Mouse (Mus musculus) testis, adult 2 months (tissue): ENCODE measurements around the gene Agfg1. TPM values are rescaled to one million over a fixed set of nuclear protein-coding genes. Genes with fewer than 3 reads are reported as not detected.
"Not testable (repeated sequence)": the region's sequence is repeated elsewhere in the genome, so short reads cannot be mapped to it uniquely, and the experiment has no call there.

Experiments
- H3K27ac ChIP-seq: fragments of 200-500 bp; 2 replicates; pipeline ENCODE4 v1.5.1; 2012; ENCODE audit warnings: low read depth, low read length; ENCODE audit not compliant: control insufficient read depth, insufficient read depth
- H3K27me3 ChIP-seq: fragments of 200-500 bp; 2 replicates; pipeline ENCODE4 v1.6.1; 2012; ENCODE audit warnings: mild to moderate bottlenecking, low read length, moderate library complexity; ENCODE audit not compliant: control insufficient read depth, insufficient read depth
- H3K36me3 ChIP-seq: fragments of 200-500 bp; 2 replicates; pipeline ENCODE4 v1.6.1; 2012; ENCODE audit warnings: mild to moderate bottlenecking, low read length; ENCODE audit not compliant: control insufficient read depth, insufficient read depth
- H3K4me1 ChIP-seq: fragments of 200-500 bp; 2 replicates; pipeline ENCODE4 v1.6.1; 2012; ENCODE audit warnings: low read length; ENCODE audit not compliant: control insufficient read depth, insufficient read depth
- H3K4me3 ChIP-seq: fragments of 200-500 bp; 2 replicates; pipeline ENCODE4 v1.5.1; 2012; ENCODE audit warnings: low read depth, mild to moderate bottlenecking, low read length, moderate library complexity, mixed read lengths; ENCODE audit not compliant: control insufficient read depth
- CTCF ChIP-seq: fragments of 200-500 bp; IDR thresholded peaks from 2 replicates; pipeline ENCODE4 v1.5.1; 2012; ENCODE audit warnings: low read depth, mild to moderate bottlenecking, inconsistent platforms, low read length, moderate library complexity; ENCODE audit not compliant: control insufficient read depth, insufficient read depth, insufficient replicate concordance
- POLR2A ChIP-seq: fragments of 200-500 bp; IDR thresholded peaks from 2 replicates; pipeline ENCODE4 v1.6.1; 2012; ENCODE audit warnings: low read depth, mild to moderate bottlenecking, inconsistent platforms, low read length, moderate library complexity; ENCODE audit not compliant: control insufficient read depth
- polyA plus RNA-seq: library from polyadenylated mRNA; depleted of rRNA; stranded (reverse); fragments of >200 nt; gene quantifications from 2 replicates; pipeline ENCODE4 v1.2.3, GENCODE M21; 2012

The Agfg1 gene
- polyA plus RNA-seq, 1 experiment: 150 TPM

DNA sequence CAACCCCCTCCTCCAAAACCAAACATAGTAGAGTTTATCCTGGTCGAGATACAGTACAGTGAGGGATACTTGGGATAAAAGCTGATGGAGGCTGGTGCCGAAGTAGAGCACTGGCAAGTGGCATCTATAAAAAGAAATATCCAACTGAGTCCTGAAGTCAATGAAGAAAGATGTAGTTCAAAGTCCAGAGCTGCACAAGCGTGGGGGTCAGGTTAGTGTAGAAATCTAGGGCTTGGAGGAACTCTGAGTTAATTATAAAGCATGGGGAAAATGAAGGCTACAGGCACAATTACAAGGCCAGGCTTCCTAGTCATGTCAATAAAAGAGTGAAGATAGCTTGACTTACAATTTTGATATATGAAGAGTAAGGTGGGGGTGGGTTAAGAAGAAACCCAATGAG, 61.9 kb downstream of the Agfg1 start:
- H3K36me3 ChIP-seq: no peaks in the 10 kb centered on the region; the same call in 1 of the 2 replicates

GRCm38 (mm10) chr1:82905886-82906285, 66.6 kb downstream of the Agfg1 start:
- no peaks in the 10 kb centered on the region for H3K27me3 ChIP-seq
- TF ChIP-seq POLR2A (no peak), CTCF (no peak)
- no peaks in the 10 kb centered on the region for H3K4me1 ChIP-seq
- no peaks in the 10 kb centered on the region; the same call in 1 of the 2 replicates for H3K36me3 ChIP-seq
- H3K4me3 ChIP-seq: no peak overlapping the region
- H3K27ac ChIP-seq: no peak overlapping the region

More for the DNA sequence above, 61.9 kb downstream of the Agfg1 start:
- H3K4me1 ChIP-seq: no peaks in the 10 kb centered on the region
- no peak for TF ChIP-seq CTCF
- no peak for TF ChIP-seq POLR2A
- H3K27me3 ChIP-seq: no peaks in the 10 kb centered on the region
- no peak overlapping the region for H3K27ac ChIP-seq
- H3K4me3 ChIP-seq: no peak overlapping the region

DNA sequence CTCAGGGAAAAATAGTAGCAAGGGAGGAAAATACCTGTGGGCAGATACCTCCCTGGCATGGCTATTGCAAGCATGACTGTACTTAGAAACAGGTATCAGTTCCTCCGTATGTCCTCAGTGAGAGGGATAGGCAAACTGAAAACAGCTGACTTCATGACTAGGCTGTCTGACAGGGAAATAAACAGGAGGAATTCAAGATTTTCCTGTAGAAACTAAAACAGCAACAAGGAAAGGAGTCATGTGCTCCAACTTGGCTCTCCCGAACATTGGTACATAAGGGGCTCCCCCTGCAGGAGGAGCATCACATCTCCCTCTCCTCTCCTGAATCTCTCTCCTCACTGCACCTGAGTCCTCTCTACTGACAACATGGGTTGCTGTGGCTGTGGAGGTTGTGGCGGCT, 73.7 kb downstream of the Agfg1 start, which contains the start of gene A030005L19Rik:
Gene A030005L19Rik, plus strand, starts transcription at position 301 of the 400 bp plus-strand sequence.
- no peaks in the 10 kb centered on the region for H3K27me3 ChIP-seq
- TF ChIP-seq CTCF: no peak
- TF ChIP-seq POLR2A: no peak
- H3K27ac ChIP-seq: no peak within 1 kb of the TSS
- no peaks in the 10 kb centered on the region for H3K36me3 ChIP-seq
- H3K4me3 ChIP-seq: no peak within 1 kb of the TSS
- H3K4me1 ChIP-seq: no peaks in the 10 kb centered on the region

DNA sequence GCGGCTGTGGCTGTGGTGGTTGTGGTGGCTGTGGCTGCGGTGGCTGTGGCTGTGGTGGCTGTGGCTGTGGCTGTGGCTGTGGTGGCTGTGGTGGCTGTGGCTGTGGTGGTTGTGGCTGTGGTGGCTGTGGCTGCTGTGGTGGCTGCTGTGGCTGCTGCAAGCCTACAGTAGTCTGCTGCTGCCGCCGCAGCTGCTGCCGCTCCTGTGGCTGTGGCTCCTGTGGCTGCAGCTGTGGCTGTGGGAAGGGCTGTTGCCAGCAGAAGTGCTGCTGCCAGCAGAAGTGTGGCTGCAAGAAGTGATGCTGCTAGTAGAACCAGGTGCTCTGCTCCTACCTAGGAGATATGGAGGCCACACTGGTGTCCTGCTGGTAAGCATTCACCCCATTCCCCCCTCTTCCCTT, 74.2 kb downstream of the Agfg1 start:
- H3K27me3 ChIP-seq, H3K27ac ChIP-seq, H3K4me1 ChIP-seq, H3K4me3 ChIP-seq, H3K36me3 ChIP-seq: not testable (repeated sequence)

DNA sequence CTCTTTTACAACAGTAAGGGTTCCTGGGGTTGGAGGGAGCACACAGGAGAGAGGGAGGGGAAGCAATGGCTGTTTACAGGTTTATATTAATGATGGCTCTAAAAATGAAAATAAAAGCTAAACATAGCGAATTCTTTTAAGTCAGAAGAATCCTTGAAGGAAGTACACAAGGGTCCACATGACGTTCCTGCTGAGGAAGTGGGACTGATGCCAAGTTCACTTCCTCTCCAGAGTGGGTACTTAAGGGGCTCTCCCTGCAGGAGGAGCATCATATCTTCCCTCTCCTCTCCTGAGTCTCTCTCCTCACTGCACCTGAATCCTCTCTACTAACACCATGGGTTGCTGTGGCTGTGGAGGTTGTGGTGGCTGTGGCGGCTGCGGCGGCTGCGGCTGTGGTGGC, 85.4 kb downstream of the Agfg1 start, which contains the start of gene A030014E15Rik:
Gene A030014E15Rik, plus strand, starts transcription at position 268 of the 400 bp plus-strand sequence.
- Histone ChIP-seq H3K27me3 (no peaks in the 10 kb centered on the region), H3K4me3 (no peak within 1 kb of the TSS), H3K4me1 (no peaks in the 10 kb centered on the region), H3K36me3 (no peaks in the 10 kb centered on the region), H3K27ac (no peak within 1 kb of the TSS)
- TF ChIP-seq POLR2A: no peak
- TF ChIP-seq CTCF: no peak

- not testable (repeated sequence) for H3K27ac ChIP-seq, H3K4me3 ChIP-seq, H3K4me1 ChIP-seq, H3K36me3 ChIP-seq, H3K27me3 ChIP-seq
These were observed 91.3 kb downstream of the Agfg1 start for GRCm38 (mm10) chr1:82930558-82930957.

DNA sequence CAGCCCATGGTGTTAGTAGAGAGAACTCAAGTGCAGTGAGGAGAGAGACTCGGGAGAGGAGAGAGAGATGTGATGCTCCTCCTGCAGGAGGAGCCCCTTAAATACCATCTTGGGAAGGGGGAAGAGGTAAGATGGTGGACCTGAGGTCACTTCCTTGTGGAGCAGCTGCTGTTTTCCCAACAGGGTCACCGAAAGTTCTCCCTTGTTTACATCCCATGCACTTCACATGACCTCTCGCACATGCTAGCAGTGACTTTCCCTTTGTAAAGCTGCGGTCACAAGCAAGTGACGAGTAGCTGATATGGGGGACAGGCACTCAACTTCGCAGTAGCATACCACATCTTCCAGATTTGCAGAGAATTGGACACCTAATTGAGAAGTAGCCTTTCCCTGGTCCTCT, 92.0 kb downstream of the Agfg1 start, which contains the start of gene Gm6217:
Gene Gm6217, minus strand, starts transcription at position 74 of the 400 bp plus-strand sequence.
- H3K36me3 ChIP-seq: not testable (repeated sequence)

GRCm38 (mm10) chr1:82938666-82939065, 99.4 kb downstream of the Agfg1 start:
- TF ChIP-seq CTCF (no peak), POLR2A (no peak)
- no peak overlapping the region for H3K27ac ChIP-seq
- H3K4me3 ChIP-seq: no peak overlapping the region
- no peaks in the 10 kb centered on the region for H3K36me3 ChIP-seq
- H3K27me3 ChIP-seq: no peaks in the 10 kb centered on the region
- no peaks in the 10 kb centered on the region for H3K4me1 ChIP-seq

More for the DNA sequence above, 92.0 kb downstream of the Agfg1 start, which contains the start of gene Gm6217:
- not testable (repeated sequence) for H3K4me3 ChIP-seq, H3K27ac ChIP-seq, H3K27me3 ChIP-seq, H3K4me1 ChIP-seq

DNA sequence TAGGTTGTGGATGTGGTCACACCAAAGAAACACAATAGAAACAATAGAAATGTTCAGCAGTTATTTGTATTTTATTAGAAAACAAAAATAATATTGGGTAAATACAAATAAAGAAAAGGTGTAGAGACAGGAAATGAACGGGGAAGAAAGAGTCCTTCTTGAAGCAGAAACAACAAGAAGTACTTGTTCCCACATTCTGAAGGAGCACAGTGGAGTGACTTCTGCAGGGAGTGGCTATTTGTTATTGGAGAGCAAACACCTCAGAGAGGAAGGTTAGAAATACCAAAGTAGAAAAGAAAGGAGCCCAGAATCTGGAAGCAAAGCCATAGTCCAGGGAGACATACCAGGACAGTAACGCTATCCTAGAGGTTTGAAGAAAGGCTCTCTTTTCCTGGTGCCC, 103.2 kb downstream of the Agfg1 start:
- not testable (repeated sequence) for H3K27me3 ChIP-seq, H3K36me3 ChIP-seq, H3K4me3 ChIP-seq, H3K4me1 ChIP-seq, H3K27ac ChIP-seq

DNA sequence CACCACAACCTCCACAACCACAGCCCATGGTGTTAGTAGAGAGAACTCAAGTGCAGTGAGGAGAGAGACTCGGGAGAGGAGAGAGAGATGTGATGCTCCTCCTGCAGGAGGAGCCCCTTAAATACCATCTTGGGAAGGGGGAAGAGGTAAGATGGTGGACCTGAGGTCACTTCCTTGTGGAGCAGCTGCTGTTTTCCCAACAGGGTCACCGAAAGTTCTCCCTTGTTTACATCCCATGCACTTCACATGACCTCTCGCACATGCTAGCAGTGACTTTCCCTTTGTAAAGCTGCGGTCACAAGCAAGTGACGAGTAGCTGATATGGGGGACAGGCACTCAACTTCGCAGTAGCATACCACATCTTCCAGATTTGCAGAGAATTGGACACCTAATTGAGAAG, 104.0 kb downstream of the Agfg1 start, which contains the start of gene A030003K21Rik:
Gene A030003K21Rik, minus strand, starts transcription at position 94 of the 400 bp plus-strand sequence.
- H3K27me3 ChIP-seq, H3K36me3 ChIP-seq, H3K4me3 ChIP-seq, H3K4me1 ChIP-seq, H3K27ac ChIP-seq: not testable (repeated sequence)

- H3K27me3 ChIP-seq, H3K27ac ChIP-seq, H3K4me3 ChIP-seq, H3K4me1 ChIP-seq, H3K36me3 ChIP-seq: not testable (repeated sequence)
These were observed 106.7 kb downstream of the Agfg1 start for GRCm38 (mm10) chr1:82946029-82946428.
